In genomic region chr11:55084629-55085028, GRCm38 (mm10) we compare ENCODE assay signal across 14 mouse cellular contexts. TPM values are rescaled to one million over a fixed set of nuclear protein-coding genes. Genes with fewer than 3 reads are reported as not detected.
DNase-seq lines count a peak whose midpoint lies in the region.
"Had no signal": no experiment of that assay in that cellular context is flagged by ENCODE, and none has a peak within 500 bp of the region (broad histone marks: within the 10 kb centered on the region; RNA-seq: fewer than 3 reads in every experiment).

No protein-coding gene starts in this region.

- no peak overlapping the region for H3K4me3 ChIP-seq in brown adipose tissue, adult 24 weeks (ENCODE audit: insufficient read depth, low read depth, low read length)
- no peak overlapping the region for H3K4me3 ChIP-seq in limb, embryonic 10.5 days
- H3K4me3 ChIP-seq: forebrain, embryonic 13.5 days; hindbrain, embryonic 15.5 days; limb, embryonic 15.5 days; midbrain, embryonic 15.5 days; neural tube, embryonic 13.5 days had no signal

- peaks cover 3% of the 10 kb centered on the region; the same call in 1 of the 2 replicates for H3K27me3 ChIP-seq in limb, embryonic 10.5 days (ENCODE audit: low read depth, poor library complexity, severe bottlenecking)
- H3K27me3 ChIP-seq: forebrain, embryonic 13.5 days; hindbrain, embryonic 15.5 days; limb, embryonic 15.5 days; midbrain, embryonic 15.5 days; neural tube, embryonic 13.5 days had no signal

- peak; percentile 42 to 47 for DNase-seq in heart, adult 18-20 months
- DNase-seq in heart, postnatal 25 days (ENCODE audit: low spot score) = no peak
- peak; percentile 69 for DNase-seq in adipocyte (ENCODE audit: low spot score)
- peak; percentile 19 for DNase-seq in heart, postnatal 4 days
- no peak for DNase-seq in limb, embryonic 10.5 days (ENCODE audit: low spot score)
- DNase-seq in embryo, embryonic 10.5 days (ENCODE audit: low spot score) = no peak
- DNase-seq: right cerebral cortex, adult 18-20 months had no signal

- intact Hi-C loops in heart, postnatal 25 days (cut with DNase I) = loop anchor here (5.0 kb wide), 2 partner anchors 73 to 152 kb away; no protein-coding TSS in a partner anchor

- H3K9me3 ChIP-seq in limb, embryonic 10.5 days (replicated peaks) = no peaks in the 10 kb centered on the region
- H3K9me3 ChIP-seq: G1E; hindbrain, embryonic 15.5 days; limb, embryonic 15.5 days; midbrain, embryonic 15.5 days; neural tube, embryonic 13.5 days had no signal

- no peaks in the 10 kb centered on the region for H3K36me3 ChIP-seq in limb, embryonic 10.5 days
- H3K36me3 ChIP-seq: G1E; hindbrain, embryonic 15.5 days; limb, embryonic 15.5 days; midbrain, embryonic 15.5 days; neural tube, embryonic 13.5 days had no signal

- WGBS in limb, embryonic 10.5 days = 79% methylated on average over 4 of the region's 4 CpGs

- no peaks in the 10 kb centered on the region for H3K4me1 ChIP-seq in brown adipose tissue, adult 24 weeks (ENCODE audit: control insufficient read depth, insufficient read depth, insufficient read length, low read length)
- no peaks in the 10 kb centered on the region for H3K4me1 ChIP-seq in limb, embryonic 10.5 days
- H3K4me1 ChIP-seq: forebrain, embryonic 13.5 days; hindbrain, embryonic 15.5 days; midbrain, embryonic 15.5 days; neural tube, embryonic 13.5 days had no signal

- peak overlapping the region; percentile 73; the same call in 1 of the 2 replicates for H3K27ac ChIP-seq in brown adipose tissue, adult 24 weeks (replicated peaks; ENCODE audit: low read depth, low read length)
- H3K27ac ChIP-seq in limb, embryonic 10.5 days = no peak overlapping the region
- H3K27ac ChIP-seq: forebrain, embryonic 13.5 days; hindbrain, embryonic 15.5 days; limb, embryonic 15.5 days; midbrain, embryonic 15.5 days; neural tube, embryonic 13.5 days had no signal

RNA-seq across cellular contexts. Expression of gene Ccdc69, which starts 6.7 kb away (rescaled TPM):
- total RNA-seq in heart, adult 18-20 months (2021) = 1 to 10 TPM; 5.3 to 8.3 TPM
- total RNA-seq in heart, postnatal 25 days (2021) = 10 to 100 TPM; 11.4 to 13.4 TPM
- polyA plus RNA-seq in brown adipose tissue, adult 24 weeks (2012; ENCODE audit: insufficient read depth, insufficient read length, missing spikeins) = 42.5 and 46.3 TPM in 2 replicates
- total RNA-seq in heart, postnatal 4 days (2021) = 10 to 100 TPM in 1 of 2 experiments, 1 to 10 TPM in 1; 9.2 to 12.2 TPM
- 0.61 and 0.85 TPM in 2 replicates for polyA plus RNA-seq in limb, embryonic 10.5 days (2016; fragmentation: Nextera tagmentation; extraction: Ambion mirVana)
- total RNA-seq: G1E had no signal
- polyA plus RNA-seq: G1E had no signal

RNA-seq across cellular contexts. Expression of gene Gm2a, which starts 13.3 kb away (rescaled TPM):
- total RNA-seq in heart, adult 18-20 months (2021) = 10 to 100 TPM in 1 of 2 experiments, 1 to 10 TPM in 1; 9.2 to 13.8 TPM
- 10 to 100 TPM; 10.6 to 10.9 TPM for total RNA-seq in heart, postnatal 25 days (2021)
- polyA plus RNA-seq in brown adipose tissue, adult 24 weeks (2012; ENCODE audit: insufficient read depth, insufficient read length, missing spikeins) = 57.5 and 65.4 TPM in 2 replicates
- 10 to 100 TPM; 12.4 to 13.1 TPM for total RNA-seq in heart, postnatal 4 days (2021)
- 4.5 and 7.2 TPM in 2 replicates for polyA plus RNA-seq in limb, embryonic 10.5 days (2016; fragmentation: Nextera tagmentation; extraction: Ambion mirVana)
- polyA plus RNA-seq: G1E had no signal

RNA-seq across cellular contexts. Expression of gene Anxa6, which starts 51.4 kb away (rescaled TPM):
- total RNA-seq in heart, adult 18-20 months (2021) = 100 to 1,000 TPM; 206 to 210 TPM
- 100 to 1,000 TPM; 240 to 246 TPM for total RNA-seq in heart, postnatal 25 days (2021)
- 212 and 213 TPM in 2 replicates for polyA plus RNA-seq in brown adipose tissue, adult 24 weeks (2012; ENCODE audit: insufficient read depth, insufficient read length, missing spikeins)
- total RNA-seq in heart, postnatal 4 days (2021) = 100 to 1,000 TPM; 355 to 365 TPM
- 53.5 and 69.1 TPM in 2 replicates for polyA plus RNA-seq in limb, embryonic 10.5 days (2016; fragmentation: Nextera tagmentation; extraction: Ambion mirVana)

Comparison
In these comparisons a context has a peak if more than half of its experiments do, and no peak if none do; other contexts are left out.
1. DNase-seq: peak in heart, adult 18-20 months (2 of 2), adipocyte (single experiment) and heart, postnatal 4 days (single experiment); none in heart, postnatal 25 days (single experiment), limb, embryonic 10.5 days (single experiment) and embryo, embryonic 10.5 days (single experiment).